Mouse (Mus musculus) bone marrow, adult 2 months (tissue): ENCODE results near the gene Stk11.

ENCODE experiments used
- CTCF ChIP-seq: fragments of 200-500 bp; IDR thresholded peaks from 2 replicates; pipeline ENCODE4 v1.5.1; 2011; ENCODE audit warnings: low read length, control low read depth; ENCODE audit not compliant: control insufficient read depth, insufficient read depth
- POLR2A ChIP-seq: fragments of 200-500 bp; IDR thresholded peaks from 2 replicates; pipeline ENCODE4 v1.6.1; 2011; ENCODE audit warnings: low read depth, mild to moderate bottlenecking, control low read depth, low read length, borderline replicate concordance; ENCODE audit not compliant: control insufficient read depth

GRCm38 (mm10) chr10:80153713-80154112 lies 38.1 kb downstream of the Stk11 start:
- TF ChIP-seq POLR2A, result no peak
- TF ChIP-seq CTCF, result no peak
